Mouse (Mus musculus) heart, embryonic 15.5 days (tissue): Measurements from ENCODE around the gene Toe1. TPM values are rescaled to one million over a fixed set of nuclear protein-coding genes. Genes with fewer than 3 reads are reported as not detected.
"Not testable (repeated sequence)": the region's sequence is repeated elsewhere in the genome, so short reads cannot be mapped to it uniquely, and the experiment has no call there.

ENCODE experiments used
- ATAC-seq: fragments of 200-750 bp; cut with Nextera tagmentation; replicated peaks from 2 replicates; pipeline ENCODE4 v1.8.0; 2017; ENCODE audit warnings: low read depth, moderate TSS enrichment; ENCODE audit not compliant: insufficient number of reproducible peaks, insufficient read depth, low FRiP score
- H3K27ac ChIP-seq: fragments of 300-500 bp; sonication (generic); 2 replicates; pipeline ENCODE4 v1.5.1; 2015; ENCODE audit warnings: mild to moderate bottlenecking, inconsistent platforms
- H3K27me3 ChIP-seq: fragments of 300-500 bp; sonication (generic); 2 replicates; pipeline ENCODE4 v1.6.1; 2015; ENCODE audit warnings: inconsistent platforms
- H3K36me3 ChIP-seq: fragments of 300-500 bp; sonication (generic); 2 replicates; pipeline ENCODE4 v1.6.1; 2015; ENCODE audit warnings: mild to moderate bottlenecking, inconsistent platforms
- H3K4me1 ChIP-seq: fragments of 300-500 bp; sonication (generic); replicated peaks from 2 replicates; pipeline ENCODE4 v1.6.1; 2015; ENCODE audit warnings: inconsistent platforms
- H3K4me2 ChIP-seq: fragments of 300-500 bp; sonication (generic); 2 replicates; pipeline ENCODE4 v1.6.1; 2015; ENCODE audit warnings: inconsistent platforms, mild to moderate bottlenecking, moderate library complexity
- H3K4me3 ChIP-seq: fragments of 300-500 bp; sonication (generic); 2 replicates; pipeline ENCODE4 v1.5.1; 2015; ENCODE audit warnings: mild to moderate bottlenecking, inconsistent platforms
- H3K9ac ChIP-seq: fragments of 300-500 bp; sonication (generic); 2 replicates; pipeline ENCODE4 v1.6.1; 2015; ENCODE audit warnings: mild to moderate bottlenecking, inconsistent platforms
- H3K9me3 ChIP-seq: fragments of 300-500 bp; sonication (generic); replicated peaks from 2 replicates; pipeline ENCODE4 v1.6.1; 2016; ENCODE audit warnings: inconsistent platforms
- WGBS: fragments of 180-500 bp; shearing (Covaris S2); methylation state at CpG from one replicate; pipeline ENCODE4 v1.1.7; 2015; ENCODE audit warnings: mixed read lengths; 5-methylcytosine and 5-hydroxymethylcytosine counted together
- polyA plus RNA-seq: library from polyadenylated mRNA; unstranded; fragments of >200 nt; fragmentation: Nextera tagmentation; extraction: Ambion mirVana; gene quantifications from 2 replicates; pipeline ENCODE4 v1.2.1, GENCODE M21; 2015

Toe1 gene
- polyA plus RNA-seq, result 17.9 and 21.9 TPM in 2 replicates

- H3K9ac ChIP-seq, result peak within 1 kb of the TSS; percentile 81
- no peaks in the 10 kb centered on the region for H3K9me3 ChIP-seq
- H3K36me3 ChIP-seq, result peaks cover 32% of the 10 kb centered on the region
- peak within 1 kb of the TSS; percentile 91 for H3K4me3 ChIP-seq
- ATAC-seq, result peak; percentile 99
- H3K4me1 ChIP-seq, result peaks cover 13% of the 10 kb centered on the region
- under 1% methylated on average over 58 of the region's 58 CpGs for WGBS
- H3K27me3 ChIP-seq, result no peaks in the 10 kb centered on the region
- peak within 1 kb of the TSS; percentile 71 for H3K4me2 ChIP-seq
- peak within 1 kb of the TSS; percentile 92 for H3K27ac ChIP-seq
Measured at GRCm38 (mm10) chr4:116807197-116808129, at the start of gene Toe1, which contains the start of gene Mutyh. TSS of gene Toe1 (minus strand) at chr4:116807640. TSS of gene Mutyh (plus strand) at chr4:116807723.

GRCm38 (mm10) chr4:116857203-116857602 is 49.8 kb upstream of the Toe1 start:
- Histone ChIP-seq H3K27me3 (0 out of 2 replicates have a peak, but pooled peaks cover 2% of the 10 kb centered on the region), H3K9ac (no peak overlapping the region), H3K27ac (no peak overlapping the region), H3K4me3 (no peak overlapping the region), H3K36me3 (no peaks in the 10 kb centered on the region), H3K4me1 (no peaks in the 10 kb centered on the region), H3K4me2 (no peak overlapping the region), H3K9me3 (no peaks in the 10 kb centered on the region)
- ATAC-seq, result no peak
- 91% methylated on average over 10 of the region's 10 CpGs for WGBS

GRCm38 (mm10) chr4:116854286-116854685 is 46.8 kb upstream of the Toe1 start:
- Histone ChIP-seq H3K27ac (no peak overlapping the region), H3K36me3 (no peaks in the 10 kb centered on the region), H3K9me3 (no peaks in the 10 kb centered on the region), H3K27me3 (no peaks in the 10 kb centered on the region), H3K4me1 (no peaks in the 10 kb centered on the region), H3K9ac (no peak overlapping the region), H3K4me3 (no peak overlapping the region), H3K4me2 (no peak overlapping the region)
- ATAC-seq, result no peak
- WGBS, result 37% methylated on average over 2 of the region's 2 CpGs

- Histone ChIP-seq H3K4me3 (no peak overlapping the region), H3K27ac (no peak overlapping the region), H3K9ac (no peak overlapping the region), H3K36me3 (no peaks in the 10 kb centered on the region), H3K9me3 (no peaks in the 10 kb centered on the region), H3K27me3 (no peaks in the 10 kb centered on the region), H3K4me2 (no peak overlapping the region), H3K4me1 (no peaks in the 10 kb centered on the region)
- WGBS, result 71% methylated on average over 3 of the region's 3 CpGs
- no peak for ATAC-seq
Measured at GRCm38 (mm10) chr4:116849901-116850300, 42.5 kb upstream of the Toe1 start.

GRCm38 (mm10) chr4:116844324-116844723 is 36.9 kb upstream of the Toe1 start:
- Histone ChIP-seq H3K36me3 (no peaks in the 10 kb centered on the region), H3K27ac (no peak overlapping the region), H3K4me1 (0 out of 2 replicates have a peak, but pooled peaks cover 2% of the 10 kb centered on the region), H3K27me3 (peaks cover 15% of the 10 kb centered on the region), H3K9ac (no peak overlapping the region), H3K4me3 (no peak overlapping the region), H3K9me3 (no peaks in the 10 kb centered on the region), H3K4me2 (no peak overlapping the region)
- 92% methylated on average over 3 of the region's 3 CpGs for WGBS
- no peak for ATAC-seq

GRCm38 (mm10) chr4:116840841-116841240 is 33.4 kb upstream of the Toe1 start:
- Histone ChIP-seq H3K9me3 (no peaks in the 10 kb centered on the region), H3K4me1 (0 out of 2 replicates have a peak, but pooled peaks cover 2% of the 10 kb centered on the region), H3K27me3 (peaks cover 20% of the 10 kb centered on the region), H3K4me2 (no peak overlapping the region), H3K4me3 (no peak overlapping the region), H3K9ac (no peak overlapping the region), H3K36me3 (no peaks in the 10 kb centered on the region), H3K27ac (no peak overlapping the region)
- ATAC-seq, result no peak
- WGBS, result 78% methylated on average over 6 of the region's 6 CpGs

- WGBS, result 25% methylated on average over 27 of the region's 29 CpGs
- H3K4me3 ChIP-seq, result peak overlapping the region; percentile 25
- not testable (repeated sequence) for H3K27ac ChIP-seq, H3K36me3 ChIP-seq, H3K9me3 ChIP-seq, H3K4me1 ChIP-seq, H3K9ac ChIP-seq, ATAC-seq
- peak overlapping the region; percentile 59 for H3K4me2 ChIP-seq
- peaks cover 20% of the 10 kb centered on the region for H3K27me3 ChIP-seq
Measured at GRCm38 (mm10) chr4:116840096-116840495, 32.7 kb upstream of the Toe1 start.

- Histone ChIP-seq H3K9ac (no peak overlapping the region), H3K4me2 (no peak overlapping the region), H3K27ac (no peak overlapping the region), H3K4me1 (0 out of 2 replicates have a peak, but pooled peaks cover 2% of the 10 kb centered on the region), H3K27me3 (peaks cover 20% of the 10 kb centered on the region), H3K9me3 (no peaks in the 10 kb centered on the region), H3K36me3 (no peaks in the 10 kb centered on the region), H3K4me3 (no peak overlapping the region)
- ATAC-seq, result no peak
- WGBS, result 36% methylated on average over 2 of the region's 2 CpGs
Measured at GRCm38 (mm10) chr4:116838999-116839398, 31.6 kb upstream of the Toe1 start.

- no peak overlapping the region for H3K9ac ChIP-seq
- no peaks in the 10 kb centered on the region for H3K36me3 ChIP-seq
- no peak overlapping the region for H3K4me2 ChIP-seq
- H3K27me3 ChIP-seq, result no peaks in the 10 kb centered on the region
- ATAC-seq, result no peak
- WGBS, result 37% methylated on average over 6 of the region's 6 CpGs
- peaks cover 5% of the 10 kb centered on the region for H3K4me1 ChIP-seq
- H3K27ac ChIP-seq, result no peak overlapping the region
- H3K9me3 ChIP-seq, result no peaks in the 10 kb centered on the region
- H3K4me3 ChIP-seq, result no peak overlapping the region
Measured at GRCm38 (mm10) chr4:116830070-116830368, 22.6 kb upstream of the Toe1 start.

- no peak overlapping the region for H3K4me2 ChIP-seq
- no peak for ATAC-seq
- no peak overlapping the region for H3K4me3 ChIP-seq
- no peak overlapping the region for H3K9ac ChIP-seq
- no peak overlapping the region for H3K27ac ChIP-seq
- 66% methylated on average over 6 of the region's 6 CpGs for WGBS
- no peaks in the 10 kb centered on the region for H3K36me3 ChIP-seq
- H3K9me3 ChIP-seq, result no peaks in the 10 kb centered on the region
- H3K4me1 ChIP-seq, result peaks cover 7% of the 10 kb centered on the region
- no peaks in the 10 kb centered on the region for H3K27me3 ChIP-seq
Measured at GRCm38 (mm10) chr4:116829364-116830069, 22.1 kb upstream of the Toe1 start.

GRCm38 (mm10) chr4:116827819-116828218 is 20.4 kb upstream of the Toe1 start:
- Histone ChIP-seq H3K27me3 (no peaks in the 10 kb centered on the region), H3K4me1 (peaks cover 10% of the 10 kb centered on the region), H3K4me3 (no peak overlapping the region), H3K27ac (no peak overlapping the region), H3K4me2 (no peak overlapping the region), H3K9ac (no peak overlapping the region), H3K36me3 (no peaks in the 10 kb centered on the region), H3K9me3 (no peaks in the 10 kb centered on the region)
- WGBS, result under 1% methylated on average over 4 of the region's 4 CpGs
- no peak for ATAC-seq
